Mouse (Mus musculus): ENCODE data around the gene Crabp2.
A peak's percentile ranks its signal among the peaks of the same experiment; 100 is the strongest.

Crabp2 gene

GRCm38 (mm10) chr3:87984094-87984493 is 35.6 kb downstream of the Crabp2 start:
- no peak for DNase-seq (ENCODE audit: low read depth, low spot score)

GRCm38 (mm10) chr3:87985505-87986320 is 37.2 kb downstream of the Crabp2 start:
- no peak for DNase-seq (ENCODE audit: low read depth, low spot score)

GRCm38 (mm10) chr3:87986868-87987267 is 38.4 kb downstream of the Crabp2 start:
- DNase-seq (ENCODE audit: low read depth, low spot score): peak; percentile 94

- DNase-seq (ENCODE audit: low read depth, low spot score): no peak
These were observed 39.2 kb downstream of the Crabp2 start for GRCm38 (mm10) chr3:87987633-87988032.

GRCm38 (mm10) chr3:87988068-87988467 is 39.6 kb downstream of the Crabp2 start:
- DNase-seq (ENCODE audit: low read depth, low spot score): no peak

GRCm38 (mm10) chr3:87989935-87990334 is 41.5 kb downstream of the Crabp2 start:
- DNase-seq (ENCODE audit: low read depth, low spot score): no peak

- no peak for DNase-seq (ENCODE audit: low read depth, low spot score)
These were observed 45.0 kb downstream of the Crabp2 start for GRCm38 (mm10) chr3:87993436-87993835.

- DNase-seq (ENCODE audit: low read depth, low spot score): no peak
These were observed 46.9 kb downstream of the Crabp2 start for GRCm38 (mm10) chr3:87995331-87995730.

GRCm38 (mm10) chr3:87996401-87996800 is 47.9 kb downstream of the Crabp2 start:
- DNase-seq (ENCODE audit: low read depth, low spot score): no peak

- DNase-seq (ENCODE audit: low read depth, low spot score): no peak
These were observed 48.6 kb downstream of the Crabp2 start for GRCm38 (mm10) chr3:87996971-87997614.

- DNase-seq (ENCODE audit: low read depth, low spot score): no peak
These were observed 50.3 kb downstream of the Crabp2 start for GRCm38 (mm10) chr3:87998747-87999146.

GRCm38 (mm10) chr3:87999243-87999895 is 50.9 kb downstream of the Crabp2 start:
- DNase-seq (ENCODE audit: low read depth, low spot score): no peak

- DNase-seq (ENCODE audit: low read depth, low spot score): peak; percentile 84
These were observed 51.7 kb downstream of the Crabp2 start, which contains the start of gene Bcan for GRCm38 (mm10) chr3:88000181-88000580. TSS of gene Bcan (minus strand) at chr3:88000230.

- DNase-seq (ENCODE audit: low read depth, low spot score): no peak
These were observed 52.5 kb downstream of the Crabp2 start for GRCm38 (mm10) chr3:88000816-88001595.

GRCm38 (mm10) chr3:88002291-88002976 is 54.0 kb downstream of the Crabp2 start:
- DNase-seq (ENCODE audit: low read depth, low spot score): no peak

Measured in brain, adult 2 months (tissue).